Mouse (Mus musculus): ENCODE results near the gene Stmn1.

Gene Stmn1

GRCm38 (mm10) chr4:134516981-134517380 lies 48.9 kb downstream of the Stmn1 start:
- no peak for DNase-seq

- DNase-seq, result no peak
These were observed 49.6 kb downstream of the Stmn1 start for GRCm38 (mm10) chr4:134517719-134518118.

- DNase-seq, result no peak
These were observed 50.4 kb downstream of the Stmn1 start for GRCm38 (mm10) chr4:134518541-134518940.

- DNase-seq, result no peak
These were observed 51.2 kb downstream of the Stmn1 start for GRCm38 (mm10) chr4:134519281-134519680.

All from thymus, adult 18-20 months (tissue).